Mouse (Mus musculus): ENCODE measurements around the gene Hacl1. TPM values are rescaled to one million over a fixed set of nuclear protein-coding genes. Genes with fewer than 3 reads are reported as not detected.

Hacl1 gene
- polyA plus RNA-seq, 1 experiment from 2014 or later: 20.6 TPM

- H3K4me2 ChIP-seq (replicated peaks; ENCODE audit: low read depth, low read length): no peak overlapping the region
- no peak overlapping the region for H3K27ac ChIP-seq (ENCODE audit: low read depth, low read length)
- no peaks in the 10 kb centered on the region for H3K9me3 ChIP-seq (ENCODE audit: control insufficient read depth, low read length)
- no peak overlapping the region for H3K4me3 ChIP-seq (ENCODE audit: low read length)
- 59% methylated on average over 9 of the region's 9 CpGs for WGBS
- H3K36me3 ChIP-seq (ENCODE audit: control insufficient read depth, insufficient read depth, low read length): no peaks in the 10 kb centered on the region
- H3K4me1 ChIP-seq (ENCODE audit: control insufficient read depth, insufficient read depth, low read length): no peaks in the 10 kb centered on the region
- H3K9ac ChIP-seq (ENCODE audit: low read depth, low read length): no peak overlapping the region
- H3K27me3 ChIP-seq (ENCODE audit: control insufficient read depth, insufficient read depth, low read length): no peaks in the 10 kb centered on the region
- no peak for ATAC-seq (ENCODE audit: low FRiP score, low TSS enrichment)
These were observed 65.2 kb downstream of the Hacl1 start for GRCm38 (mm10) chr14:31575866-31576265.

- Histone ChIP-seq H3K9ac (ENCODE audit: low read depth, low read length) (no peak overlapping the region), H3K4me2 (replicated peaks; ENCODE audit: low read depth, low read length) (no peak overlapping the region), H3K9me3 (ENCODE audit: control insufficient read depth, low read length) (no peaks in the 10 kb centered on the region), H3K4me1 (ENCODE audit: control insufficient read depth, insufficient read depth, low read length) (no peaks in the 10 kb centered on the region), H3K36me3 (ENCODE audit: control insufficient read depth, insufficient read depth, low read length) (no peaks in the 10 kb centered on the region), H3K4me3 (ENCODE audit: low read length) (no peak overlapping the region), H3K27ac (ENCODE audit: low read depth, low read length) (no peak overlapping the region), H3K27me3 (ENCODE audit: control insufficient read depth, insufficient read depth, low read length) (no peaks in the 10 kb centered on the region)
- 95% methylated on average over 18 of the region's 18 CpGs for WGBS
- no peak for ATAC-seq (ENCODE audit: low FRiP score, low TSS enrichment)
These were observed 66.0 kb downstream of the Hacl1 start for GRCm38 (mm10) chr14:31574903-31575665.

GRCm38 (mm10) chr14:31572561-31573175 lies 68.4 kb downstream of the Hacl1 start:
- Histone ChIP-seq H3K27ac (ENCODE audit: low read depth, low read length) (no peak overlapping the region), H3K27me3 (ENCODE audit: control insufficient read depth, insufficient read depth, low read length) (no peaks in the 10 kb centered on the region), H3K4me3 (ENCODE audit: low read length) (no peak overlapping the region), H3K9me3 (ENCODE audit: control insufficient read depth, low read length) (no peaks in the 10 kb centered on the region), H3K4me2 (replicated peaks; ENCODE audit: low read depth, low read length) (no peak overlapping the region), H3K4me1 (ENCODE audit: control insufficient read depth, insufficient read depth, low read length) (no peaks in the 10 kb centered on the region), H3K9ac (ENCODE audit: low read depth, low read length) (no peak overlapping the region), H3K36me3 (ENCODE audit: control insufficient read depth, insufficient read depth, low read length) (no peaks in the 10 kb centered on the region)
- ATAC-seq (ENCODE audit: low FRiP score, low TSS enrichment): no peak
- 76% methylated on average over 9 of the region's 9 CpGs for WGBS

GRCm38 (mm10) chr14:31571419-31571818 lies 69.7 kb downstream of the Hacl1 start:
- Histone ChIP-seq H3K4me1 (ENCODE audit: control insufficient read depth, insufficient read depth, low read length) (no peaks in the 10 kb centered on the region), H3K9ac (ENCODE audit: low read depth, low read length) (no peak overlapping the region), H3K4me2 (replicated peaks; ENCODE audit: low read depth, low read length) (no peak overlapping the region), H3K27me3 (ENCODE audit: control insufficient read depth, insufficient read depth, low read length) (no peaks in the 10 kb centered on the region), H3K4me3 (ENCODE audit: low read length) (no peak overlapping the region), H3K9me3 (ENCODE audit: control insufficient read depth, low read length) (no peaks in the 10 kb centered on the region), H3K27ac (ENCODE audit: low read depth, low read length) (no peak overlapping the region), H3K36me3 (ENCODE audit: control insufficient read depth, insufficient read depth, low read length) (no peaks in the 10 kb centered on the region)
- 84% methylated on average over 5 of the region's 5 CpGs for WGBS
- no peak for ATAC-seq (ENCODE audit: low FRiP score, low TSS enrichment)

GRCm38 (mm10) chr14:31570131-31570951 lies 70.7 kb downstream of the Hacl1 start:
- Histone ChIP-seq H3K27me3 (ENCODE audit: control insufficient read depth, insufficient read depth, low read length) (no peaks in the 10 kb centered on the region), H3K27ac (ENCODE audit: low read depth, low read length) (no peak overlapping the region), H3K36me3 (ENCODE audit: control insufficient read depth, insufficient read depth, low read length) (no peaks in the 10 kb centered on the region)

GRCm38 (mm10) chr14:31569151-31569631 lies 71.9 kb downstream of the Hacl1 start:
- no peak for ATAC-seq (ENCODE audit: low FRiP score, low TSS enrichment)
- peaks cover 14% of the 10 kb centered on the region for H3K4me1 ChIP-seq (ENCODE audit: control insufficient read depth, insufficient read depth, low read length)
- no peak overlapping the region for H3K27ac ChIP-seq (ENCODE audit: low read depth, low read length)
- no peaks in the 10 kb centered on the region for H3K36me3 ChIP-seq (ENCODE audit: control insufficient read depth, insufficient read depth, low read length)
- no peak overlapping the region for H3K4me2 ChIP-seq (replicated peaks; ENCODE audit: low read depth, low read length)
- no peaks in the 10 kb centered on the region for H3K9me3 ChIP-seq (ENCODE audit: control insufficient read depth, low read length)
- 56% methylated on average over 7 of the region's 7 CpGs for WGBS
- H3K27me3 ChIP-seq (ENCODE audit: control insufficient read depth, insufficient read depth, low read length): no peaks in the 10 kb centered on the region
- no peak overlapping the region for H3K9ac ChIP-seq (ENCODE audit: low read depth, low read length)
- no peak overlapping the region for H3K4me3 ChIP-seq (ENCODE audit: low read length)

More at GRCm38 (mm10) chr14:31570131-31570951, 70.7 kb downstream of the Hacl1 start:
- no peak overlapping the region for H3K9ac ChIP-seq (ENCODE audit: low read depth, low read length)
- no peak overlapping the region for H3K4me3 ChIP-seq (ENCODE audit: low read length)
- no peak for ATAC-seq (ENCODE audit: low FRiP score, low TSS enrichment)
- no peak overlapping the region for H3K4me2 ChIP-seq (replicated peaks; ENCODE audit: low read depth, low read length)
- 63% methylated on average over 6 of the region's 6 CpGs for WGBS
- peaks cover 4% of the 10 kb centered on the region for H3K4me1 ChIP-seq (ENCODE audit: control insufficient read depth, insufficient read depth, low read length)
- no peaks in the 10 kb centered on the region for H3K9me3 ChIP-seq (ENCODE audit: control insufficient read depth, low read length)

- no peak overlapping the region for H3K4me3 ChIP-seq (ENCODE audit: low read length)
- H3K27me3 ChIP-seq (ENCODE audit: control insufficient read depth, insufficient read depth, low read length): no peaks in the 10 kb centered on the region
- no peak overlapping the region for H3K4me2 ChIP-seq (replicated peaks; ENCODE audit: low read depth, low read length)
- peaks cover 18% of the 10 kb centered on the region for H3K4me1 ChIP-seq (ENCODE audit: control insufficient read depth, insufficient read depth, low read length)
- H3K9me3 ChIP-seq (ENCODE audit: control insufficient read depth, low read length): no peaks in the 10 kb centered on the region
- H3K9ac ChIP-seq (ENCODE audit: low read depth, low read length): no peak overlapping the region
- H3K36me3 ChIP-seq (ENCODE audit: control insufficient read depth, insufficient read depth, low read length): no peaks in the 10 kb centered on the region
- WGBS: 28% methylated on average over 9 of the region's 9 CpGs
- ATAC-seq (ENCODE audit: low FRiP score, low TSS enrichment): no peak
- H3K27ac ChIP-seq (ENCODE audit: low read depth, low read length): peak overlapping the region; percentile 77
These were observed 75.4 kb downstream of the Hacl1 start for GRCm38 (mm10) chr14:31565478-31566212.

GRCm38 (mm10) chr14:31564452-31565179 lies 76.5 kb downstream of the Hacl1 start:
- Histone ChIP-seq H3K4me2 (replicated peaks; ENCODE audit: low read depth, low read length) (no peak overlapping the region), H3K4me3 (ENCODE audit: low read length) (no peak overlapping the region), H3K4me1 (ENCODE audit: control insufficient read depth, insufficient read depth, low read length) (peaks cover 20% of the 10 kb centered on the region), H3K36me3 (ENCODE audit: control insufficient read depth, insufficient read depth, low read length) (no peaks in the 10 kb centered on the region), H3K27me3 (ENCODE audit: control insufficient read depth, insufficient read depth, low read length) (no peaks in the 10 kb centered on the region), H3K9me3 (ENCODE audit: control insufficient read depth, low read length) (no peaks in the 10 kb centered on the region), H3K27ac (ENCODE audit: low read depth, low read length) (peak overlapping the region; percentile 77), H3K9ac (ENCODE audit: low read depth, low read length) (no peak overlapping the region)
- peak; percentile 85 for ATAC-seq (ENCODE audit: low FRiP score, low TSS enrichment)
- 2% methylated on average over 6 of the region's 6 CpGs for WGBS

Data from kidney, embryonic 14.5 days (tissue).